Mouse (Mus musculus) sigmoid colon, adult 10 weeks (tissue): ENCODE results near the gene Slc8a1. TPM values are rescaled to one million over a fixed set of nuclear protein-coding genes. Genes with fewer than 3 reads are reported as not detected.

Source experiments
- polyA plus RNA-seq: library from polyadenylated mRNA; stranded (reverse); fragments of 350-450 nt; fragmentation: Illumina TruSeq; extraction: RNeasy Lipid Tissue Mini Kit (QIAGEN cat#74804); gene quantifications from one replicate; pipeline ENCODE4 v1.2.3, GENCODE M21; 2014; ENCODE audit warnings: low read depth, low replicate concordance

Gene Slc8a1
- 26.1 TPM for polyA plus RNA-seq

DNA sequence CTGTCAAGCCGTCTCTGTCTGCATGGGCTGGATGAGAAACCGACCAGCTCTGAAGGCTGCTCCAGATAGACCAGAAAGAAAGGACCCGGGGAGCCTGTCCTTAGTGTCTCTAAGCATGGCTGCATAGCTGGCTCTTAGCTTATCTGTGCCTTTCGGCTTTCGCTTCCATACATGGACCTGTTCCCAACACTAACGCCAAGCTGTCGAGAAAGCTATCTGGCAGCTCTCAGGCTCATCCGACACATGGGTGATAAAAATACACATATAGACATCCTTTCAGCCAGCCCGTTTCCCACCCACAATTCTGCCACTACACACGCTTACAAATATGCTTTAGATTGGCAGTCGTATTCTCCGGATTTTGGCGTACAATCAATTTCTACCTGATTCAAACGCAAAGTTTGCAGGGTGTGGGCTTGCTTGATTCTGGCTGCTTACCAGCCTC, at the start of gene Slc8a1:
Gene Slc8a1, minus strand, starts transcription at position 67 of the 445 bp plus-strand sequence.

DNA sequence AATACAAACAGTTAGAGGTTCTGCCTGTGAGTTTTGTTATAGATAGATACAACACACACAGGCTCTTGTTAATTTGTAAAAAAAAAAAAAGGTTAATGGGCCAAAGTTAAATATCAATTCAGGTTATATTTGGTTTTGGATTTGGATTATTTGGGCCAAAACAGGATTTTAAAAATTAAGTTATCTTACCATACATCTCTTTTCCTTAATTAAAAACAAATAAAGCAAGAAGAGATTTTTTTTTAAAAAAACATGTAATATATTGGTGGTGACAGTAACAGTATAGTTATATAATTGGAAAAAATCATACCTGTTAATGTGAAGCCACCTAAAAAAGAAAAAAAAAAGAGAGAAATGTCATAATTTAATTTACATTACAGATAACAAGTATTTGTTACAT, 296.7 kb downstream of the Slc8a1 start, which contains the start of gene Gm11096:
Gene Gm11096, plus strand, starts transcription at position 301 of the 400 bp plus-strand sequence.

